Mouse (Mus musculus): ENCODE results near the gene Stxbp2.

- TF ChIP-seq CTCF (IDR thresholded peaks at IDR 0.05; ENCODE audit: low read depth) (no peak), EP300 (optimal IDR thresholded peaks at IDR 0.05) (no peak)
These were observed 60.0 kb downstream of the Stxbp2 start for GRCm38 (mm10) chr8:3690774-3691173.
